ENCODE assay signal across 30 mouse cellular contexts in the genomic region with DNA sequence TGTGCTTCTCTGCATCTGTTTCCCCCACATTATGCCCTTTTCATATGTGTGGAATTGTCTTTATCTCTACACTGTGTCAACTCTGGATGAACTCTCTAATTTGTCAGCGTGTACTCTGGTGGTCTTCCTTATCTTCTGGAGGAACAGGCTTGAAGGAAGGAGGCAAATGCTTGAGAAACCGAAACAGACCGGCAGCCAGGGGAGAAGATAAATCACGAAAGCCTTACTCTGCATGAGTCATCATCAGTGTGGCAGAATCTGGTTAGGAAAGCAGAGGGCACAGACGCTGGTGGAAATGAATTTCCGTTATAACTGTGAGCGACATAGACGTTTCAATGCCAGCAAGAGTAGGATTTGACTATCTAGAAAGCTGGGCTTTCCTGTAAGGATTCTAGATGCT.
A peak's percentile ranks its signal among the peaks of the same experiment; 100 is the strongest.
DNase-seq lines count a peak whose midpoint lies in the region; ATAC-seq lines count a peak whose summit lies in the region.
"Had no signal": no experiment of that assay in that cellular context is flagged by ENCODE, and none has a peak within 500 bp of the region (broad histone marks: within the 10 kb centered on the region; RNA-seq: fewer than 3 reads in every experiment).

No protein-coding gene starts in this region.

- H3K36me3 ChIP-seq in megakaryocyte, embryonic 14.5 days (replicated peaks; ENCODE audit: low read length): no peaks in the 10 kb centered on the region
- H3K36me3 ChIP-seq: embryonic facial prominence, embryonic 10.5 days; embryonic facial prominence, embryonic 15.5 days; forebrain, embryonic 12.5 days; heart, embryonic 10.5 days; hindbrain, embryonic 12.5 days; midbrain, embryonic 13.5 days; neural tube, embryonic 15.5 days; stomach, embryonic 15.5 days had no signal

- peak overlapping the region; percentile 10 for H3K4me3 ChIP-seq in megakaryocyte, embryonic 14.5 days (replicated peaks)
- H3K4me3 ChIP-seq: embryonic facial prominence, embryonic 10.5 days; embryonic facial prominence, embryonic 15.5 days; forebrain, embryonic 12.5 days; heart, embryonic 10.5 days; hindbrain, embryonic 12.5 days; midbrain, embryonic 13.5 days; neural tube, embryonic 15.5 days; stomach, embryonic 15.5 days had no signal

- DNase-seq in MN1 (ENCODE audit: low spot score): peak; percentile 69
- peak; percentile 48 for DNase-seq in adrenal gland, adult 8-10 months
- peak; percentile 64 for DNase-seq in brain, adult 2 months (ENCODE audit: low read depth, low spot score)
- no peak for DNase-seq in thymus, postnatal 14 days
- DNase-seq in thymus, adult 18-20 months: no peak
- DNase-seq: cerebellum, adult 18-20 months; cerebellum, postnatal 14 days; forebrain, postnatal 0 days; gastrocnemius, postnatal 14 days; heart, postnatal 36 days; kidney, adult 8-10 months; kidney, postnatal 10 days; liver; lung, adult 2 months; lung, postnatal 14 days; right cerebral cortex, postnatal 25 days; thymus, postnatal 25 days had no signal

- no peak for ATAC-seq in megakaryocyte, adult 5-6 weeks (ENCODE audit: poor library complexity, severe bottlenecking)
- ATAC-seq: forebrain, postnatal 0 days; hindbrain, postnatal 0 days; intestine, embryonic 16.5 days; midbrain, embryonic 13.5 days had no signal

- H3K9me3 ChIP-seq in megakaryocyte, embryonic 14.5 days: peaks cover 8% of the 10 kb centered on the region; the same call in 1 of the 2 replicates
- H3K9me3 ChIP-seq: embryonic facial prominence, embryonic 10.5 days; embryonic facial prominence, embryonic 15.5 days; forebrain, embryonic 12.5 days; heart, embryonic 10.5 days; hindbrain, embryonic 12.5 days; midbrain, embryonic 13.5 days; neural tube, embryonic 15.5 days; stomach, embryonic 15.5 days had no signal

- H3K4me1 ChIP-seq in megakaryocyte, embryonic 14.5 days: peaks cover 8% of the 10 kb centered on the region; the same call in 1 of the 2 replicates
- H3K4me1 ChIP-seq: embryonic facial prominence, embryonic 10.5 days; embryonic facial prominence, embryonic 15.5 days; forebrain, embryonic 12.5 days; heart, embryonic 10.5 days; hindbrain, embryonic 12.5 days; midbrain, embryonic 13.5 days; neural tube, embryonic 15.5 days; stomach, embryonic 15.5 days had no signal

- H3K27me3 ChIP-seq in megakaryocyte, embryonic 14.5 days (replicated peaks): peaks cover 5% of the 10 kb centered on the region
- H3K27me3 ChIP-seq: CH12.LX; embryonic facial prominence, embryonic 15.5 days; forebrain, embryonic 12.5 days; hindbrain, embryonic 12.5 days; midbrain, embryonic 13.5 days; neural tube, embryonic 15.5 days; stomach, embryonic 15.5 days had no signal

Comparison
In these comparisons a context has a peak if more than half of its experiments do, and no peak if none do; other contexts are left out.
1. DNase-seq: peak in MN1 (single experiment), adrenal gland, adult 8-10 months (single experiment) and brain, adult 2 months (single experiment); none in thymus, postnatal 14 days (single experiment) and thymus, adult 18-20 months (0 of 2).